Mouse (Mus musculus): ENCODE measurements around the gene Prpf6. TPM values are rescaled to one million over a fixed set of nuclear protein-coding genes. Genes with fewer than 3 reads are reported as not detected.

The Prpf6 gene
- total RNA-seq, 1 experiment = 67.8 TPM

- no peak for DNase-seq (ENCODE audit: low read depth, low spot score)
- no peak for TF ChIP-seq ZNF384 (IDR thresholded peaks at IDR 0.05; ENCODE audit: low read depth, low read length)
- TF ChIP-seq MAFK (IDR thresholded peaks at IDR 0.05; ENCODE audit: insufficient read depth, low read depth, low read length) = no peak
- no peak for TF ChIP-seq HCFC1 (IDR thresholded peaks at IDR 0.05; ENCODE audit: borderline replicate concordance, insufficient read depth, low read length)
- TF ChIP-seq CHD2 (IDR thresholded peaks at IDR 0.05; ENCODE audit: low read depth, low read length) = no peak
- no peak for TF ChIP-seq ZC3H11A (IDR thresholded peaks at IDR 0.05; ENCODE audit: borderline replicate concordance, low read depth, low read length)
- Histone ChIP-seq H3K27ac (ENCODE audit: insufficient read depth, low read depth, low read length, poor library complexity, severe bottlenecking) (no peak within 1 kb of the TSS), H3K9ac (ENCODE audit: insufficient read depth, low read depth, low read length, poor library complexity, severe bottlenecking) (peak within 1 kb of the TSS; percentile 88), H3K9me3 (ENCODE audit: control insufficient read depth, insufficient read depth, low read depth, low read length) (no peaks in the 10 kb centered on the region), H3K4me3 (ENCODE audit: insufficient read depth in 1 of 2, low read depth in 1 of 2, low read length in 2 of 2, poor library complexity in 1 of 2, severe bottlenecking in 1 of 2) (peak within 1 kb of the TSS; percentile 78 to 83), H3K36me3 (ENCODE audit: control insufficient read depth, insufficient read depth, low read length, poor library complexity, severe bottlenecking) (peaks cover 12% of the 10 kb centered on the region; the same call in 1 of the 2 replicates), H3K4me1 (ENCODE audit: control insufficient read depth in 2 of 2, insufficient read depth in 2 of 2, low read length in 2 of 2, poor library complexity in 1 of 2) (peaks cover 0 to 7% of the 10 kb centered on the region in 2 experiments; a peak in 1 of 4 replicates)
- in situ Hi-C loops (cut with MboI; ENCODE audit: low sequenced_read_pairs in 2 of 2, unreplicated experiment in 2 of 2) = no loop called here
Measured at GRCm38 (mm10) chr2:181693339-181694280, 101.9 kb downstream of the Prpf6 start, which contains the start of gene Rgs19. Rgs19 (minus strand) TSS chr2:181693977.

GRCm38 (mm10) chr2:181694581-181694980, 102.9 kb downstream of the Prpf6 start:
- no peak overlapping the region for H3K9ac ChIP-seq (ENCODE audit: insufficient read depth, low read depth, low read length, poor library complexity, severe bottlenecking)
- TF ChIP-seq CHD2 (IDR thresholded peaks at IDR 0.05; ENCODE audit: low read depth, low read length) (no peak), HCFC1 (IDR thresholded peaks at IDR 0.05; ENCODE audit: borderline replicate concordance, insufficient read depth, low read length) (no peak), MAFK (IDR thresholded peaks at IDR 0.05; ENCODE audit: insufficient read depth, low read depth, low read length) (no peak), ZC3H11A (IDR thresholded peaks at IDR 0.05; ENCODE audit: borderline replicate concordance, low read depth, low read length) (no peak), ZNF384 (IDR thresholded peaks at IDR 0.05; ENCODE audit: low read depth, low read length) (no peak)
- in situ Hi-C loops (cut with MboI; ENCODE audit: low sequenced_read_pairs in 2 of 2, unreplicated experiment in 2 of 2) = no loop called here
- no peak for DNase-seq (ENCODE audit: low read depth, low spot score)
- H3K9me3 ChIP-seq (ENCODE audit: control insufficient read depth, insufficient read depth, low read depth, low read length) = no peaks in the 10 kb centered on the region
- peaks cover 0 to 7% of the 10 kb centered on the region in 2 experiments; a peak in 1 of 4 replicates for H3K4me1 ChIP-seq (ENCODE audit: control insufficient read depth in 2 of 2, insufficient read depth in 2 of 2, low read length in 2 of 2, poor library complexity in 1 of 2)
- peaks cover 3% of the 10 kb centered on the region; the same call in 1 of the 2 replicates for H3K36me3 ChIP-seq (ENCODE audit: control insufficient read depth, insufficient read depth, low read length, poor library complexity, severe bottlenecking)
- H3K4me3 ChIP-seq (ENCODE audit: insufficient read depth in 1 of 2, low read depth in 1 of 2, low read length in 2 of 2, poor library complexity in 1 of 2, severe bottlenecking in 1 of 2) = peak overlapping the region in 1 of 2 experiments; percentile 83; a peak in 1 of 4 replicates
- no peak overlapping the region for H3K27ac ChIP-seq (ENCODE audit: insufficient read depth, low read depth, low read length, poor library complexity, severe bottlenecking)

GRCm38 (mm10) chr2:181695776-181696175, 104.1 kb downstream of the Prpf6 start:
- Histone ChIP-seq H3K27ac (ENCODE audit: insufficient read depth, low read depth, low read length, poor library complexity, severe bottlenecking) (no peak overlapping the region), H3K9ac (ENCODE audit: insufficient read depth, low read depth, low read length, poor library complexity, severe bottlenecking) (no peak overlapping the region), H3K4me3 (ENCODE audit: insufficient read depth in 1 of 2, low read depth in 1 of 2, low read length in 2 of 2, poor library complexity in 1 of 2, severe bottlenecking in 1 of 2) (no peak overlapping the region), H3K36me3 (ENCODE audit: control insufficient read depth, insufficient read depth, low read length, poor library complexity, severe bottlenecking) (no peaks in the 10 kb centered on the region), H3K4me1 (ENCODE audit: control insufficient read depth in 2 of 2, insufficient read depth in 2 of 2, low read length in 2 of 2, poor library complexity in 1 of 2) (peaks cover 0 to 7% of the 10 kb centered on the region in 2 experiments; a peak in 1 of 4 replicates), H3K9me3 (ENCODE audit: control insufficient read depth, insufficient read depth, low read depth, low read length) (no peaks in the 10 kb centered on the region)
- in situ Hi-C loops (cut with MboI; ENCODE audit: low sequenced_read_pairs in 2 of 2, unreplicated experiment in 2 of 2) = no loop called here
- DNase-seq (ENCODE audit: low read depth, low spot score) = no peak
- TF ChIP-seq ZNF384 (IDR thresholded peaks at IDR 0.05; ENCODE audit: low read depth, low read length) (no peak), MAFK (IDR thresholded peaks at IDR 0.05; ENCODE audit: insufficient read depth, low read depth, low read length) (no peak), ZC3H11A (IDR thresholded peaks at IDR 0.05; ENCODE audit: borderline replicate concordance, low read depth, low read length) (no peak), CHD2 (IDR thresholded peaks at IDR 0.05; ENCODE audit: low read depth, low read length) (no peak), HCFC1 (IDR thresholded peaks at IDR 0.05; ENCODE audit: borderline replicate concordance, insufficient read depth, low read length) (no peak)

- DNase-seq (ENCODE audit: low read depth, low spot score) = no peak
- Histone ChIP-seq H3K27ac (ENCODE audit: insufficient read depth, low read depth, low read length, poor library complexity, severe bottlenecking) (no peak overlapping the region), H3K4me1 (ENCODE audit: control insufficient read depth in 2 of 2, insufficient read depth in 2 of 2, low read length in 2 of 2, poor library complexity in 1 of 2) (peaks cover 0 to 7% of the 10 kb centered on the region in 2 experiments; a peak in 1 of 4 replicates), H3K9ac (ENCODE audit: insufficient read depth, low read depth, low read length, poor library complexity, severe bottlenecking) (peak overlapping the region; percentile 64), H3K4me3 (ENCODE audit: insufficient read depth in 1 of 2, low read depth in 1 of 2, low read length in 2 of 2, poor library complexity in 1 of 2, severe bottlenecking in 1 of 2) (peak overlapping the region; percentile 31 to 60), H3K9me3 (ENCODE audit: control insufficient read depth, insufficient read depth, low read depth, low read length) (no peaks in the 10 kb centered on the region), H3K36me3 (ENCODE audit: control insufficient read depth, insufficient read depth, low read length, poor library complexity, severe bottlenecking) (no peaks in the 10 kb centered on the region)
- TF ChIP-seq CHD2 (IDR thresholded peaks at IDR 0.05; ENCODE audit: low read depth, low read length) (no peak), MAFK (IDR thresholded peaks at IDR 0.05; ENCODE audit: insufficient read depth, low read depth, low read length) (no peak), HCFC1 (IDR thresholded peaks at IDR 0.05; ENCODE audit: borderline replicate concordance, insufficient read depth, low read length) (no peak), ZNF384 (IDR thresholded peaks at IDR 0.05; ENCODE audit: low read depth, low read length) (no peak), ZC3H11A (IDR thresholded peaks at IDR 0.05; ENCODE audit: borderline replicate concordance, low read depth, low read length) (no peak)
- in situ Hi-C loops (cut with MboI; ENCODE audit: low sequenced_read_pairs in 2 of 2, unreplicated experiment in 2 of 2) = no loop called here
Measured at GRCm38 (mm10) chr2:181696801-181697420, 105.2 kb downstream of the Prpf6 start.
